ENCODE assay signal across 8 mouse cellular contexts in the genomic region with DNA sequence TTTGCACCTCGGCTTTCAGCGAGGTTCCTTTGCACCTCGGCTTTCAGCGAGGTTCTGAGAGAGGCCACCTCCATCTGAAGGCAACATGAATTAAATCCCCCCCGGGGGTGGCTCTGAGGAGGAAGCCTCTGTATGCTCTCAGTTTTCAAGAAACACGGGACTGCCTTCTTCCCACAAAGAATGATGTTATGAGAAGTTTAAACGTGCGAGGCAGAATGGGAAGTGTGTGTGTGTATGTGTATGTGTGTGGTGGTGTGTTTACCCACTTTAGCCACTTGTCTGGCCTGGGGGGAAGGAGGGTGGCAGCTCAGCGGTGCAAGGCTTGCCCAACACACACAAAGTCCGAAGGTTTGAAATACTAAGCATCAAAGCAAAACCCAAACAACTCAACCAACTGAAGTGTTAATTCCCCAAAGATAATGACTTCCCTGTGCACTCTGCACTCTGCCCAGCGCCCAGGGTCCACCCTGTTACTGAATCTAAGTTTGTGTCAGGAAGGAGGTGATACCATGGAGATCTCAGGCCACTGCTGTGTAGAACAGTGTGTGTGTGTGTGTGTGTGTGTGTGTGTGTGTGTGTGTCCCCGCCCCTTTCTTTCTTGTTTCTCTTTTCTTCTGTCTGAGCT. TPM values are rescaled to one million over a fixed set of nuclear protein-coding genes. Genes with fewer than 3 reads are reported as not detected.
A peak's percentile ranks its signal among the peaks of the same experiment; 100 is the strongest.
DNase-seq lines count a peak whose midpoint lies in the region; ATAC-seq and TF ChIP-seq lines count a peak whose summit lies in the region.

No protein-coding gene starts in this region.

- TF ChIP-seq CTCF in hindbrain, postnatal 0 days (IDR thresholded peaks at IDR 0.05; ENCODE audit: low read depth) = no peak

- peak overlapping the region; percentile 65 for H3K4me3 ChIP-seq in hindbrain, postnatal 0 days (ENCODE audit: low read length)
- 0 out of 2 replicates have a peak overlapping the region, but pooled peaks have one; percentile 51 for H3K4me3 ChIP-seq in lung, embryonic 15.5 days
- H3K4me3 ChIP-seq in stomach, embryonic 16.5 days (replicated peaks; ENCODE audit: low read length) = 0 out of 2 replicates have a peak overlapping the region, but pooled peaks have one; percentile 57

- H3K9me3 ChIP-seq in hindbrain, postnatal 0 days (ENCODE audit: low read length) = no peaks in the 10 kb centered on the region
- H3K9me3 ChIP-seq in lung, embryonic 15.5 days = no peaks in the 10 kb centered on the region
- H3K9me3 ChIP-seq in stomach, embryonic 16.5 days (replicated peaks; ENCODE audit: control insufficient read depth, low read length) = no peaks in the 10 kb centered on the region

- H3K36me3 ChIP-seq in hindbrain, postnatal 0 days (ENCODE audit: insufficient read depth, low read length) = no peaks in the 10 kb centered on the region
- H3K36me3 ChIP-seq in lung, embryonic 15.5 days = no peaks in the 10 kb centered on the region
- H3K36me3 ChIP-seq in stomach, embryonic 16.5 days (ENCODE audit: control insufficient read depth, insufficient read depth, low read length) = no peaks in the 10 kb centered on the region

- WGBS in hindbrain, postnatal 0 days = 37% methylated on average over 12 of the region's 12 CpGs
- WGBS in lung, embryonic 15.5 days = 22% methylated on average over 12 of the region's 12 CpGs
- WGBS in stomach, embryonic 16.5 days = 20% methylated on average over 12 of the region's 12 CpGs

- H3K27ac ChIP-seq in hindbrain, postnatal 0 days = peak overlapping the region; percentile 76; the same call in 1 of the 2 replicates
- H3K27ac ChIP-seq in lung, embryonic 15.5 days = 0 out of 2 replicates have a peak overlapping the region, but pooled peaks have one; percentile 26
- H3K27ac ChIP-seq in stomach, embryonic 16.5 days (ENCODE audit: low read length) = no peak overlapping the region

- peak overlapping the region; percentile 78; the same call in 1 of the 2 replicates for H3K9ac ChIP-seq in hindbrain, postnatal 0 days (replicated peaks; ENCODE audit: low read length)
- no peak overlapping the region for H3K9ac ChIP-seq in lung, embryonic 15.5 days
- H3K9ac ChIP-seq in stomach, embryonic 16.5 days (ENCODE audit: low read length) = no peak overlapping the region

- DNase-seq in spleen, postnatal 36 days (ENCODE audit: low spot score in 2 of 2) = peak; percentile 36 to 47
- no peak for DNase-seq in spleen, adult 18-20 months
- no peak for DNase-seq in hindbrain, postnatal 0 days (ENCODE audit: low spot score)
- no peak for DNase-seq in testis, postnatal 14 days (ENCODE audit: low spot score)
- no peak for DNase-seq in urinary bladder, adult 18-20 months (ENCODE audit: low spot score in 2 of 2)
- no peak for DNase-seq in heart, postnatal 4 days

- ATAC-seq in hindbrain, postnatal 0 days = no peak
- no peak for ATAC-seq in lung, embryonic 15.5 days (ENCODE audit: borderline replicate concordance, extremely low read depth, low FRiP score, low TSS enrichment)
- ATAC-seq in stomach, embryonic 16.5 days (ENCODE audit: insufficient read depth, low FRiP score) = no peak

- H3K27me3 ChIP-seq in hindbrain, postnatal 0 days (ENCODE audit: insufficient read depth, low read length) = no peaks in the 10 kb centered on the region
- no peaks in the 10 kb centered on the region; the same call in 1 of the 2 replicates for H3K27me3 ChIP-seq in lung, embryonic 15.5 days
- H3K27me3 ChIP-seq in stomach, embryonic 16.5 days (ENCODE audit: control insufficient read depth, insufficient read depth, low read length) = peaks cover 7% of the 10 kb centered on the region; the same call in 1 of the 2 replicates

- H3K4me2 ChIP-seq in hindbrain, postnatal 0 days (ENCODE audit: low read depth, low read length) = peak overlapping the region; percentile 98
- H3K4me2 ChIP-seq in lung, embryonic 15.5 days = peak overlapping the region; percentile 91
- H3K4me2 ChIP-seq in stomach, embryonic 16.5 days (ENCODE audit: low read depth, low read length) = peak overlapping the region; percentile 94

- peaks cover 21% of the 10 kb centered on the region for H3K4me1 ChIP-seq in hindbrain, postnatal 0 days (ENCODE audit: insufficient read depth, low read length)
- H3K4me1 ChIP-seq in lung, embryonic 15.5 days = peaks cover 27% of the 10 kb centered on the region
- H3K4me1 ChIP-seq in stomach, embryonic 16.5 days (ENCODE audit: control insufficient read depth, insufficient read depth, low read length) = peaks cover 19% of the 10 kb centered on the region

RNA-seq across cellular contexts. Expression of gene Cd83, which starts 1.7 kb away (rescaled TPM):
- 43.7 and 45.4 TPM in 2 replicates for total RNA-seq in hindbrain, postnatal 0 days (2014; rRNA removed)
- polyA plus RNA-seq in hindbrain, postnatal 0 days (2015; fragmentation: Nextera tagmentation; extraction: Ambion mirVana) = 38.5 and 38.6 TPM in 2 replicates
- polyA plus RNA-seq in lung, embryonic 15.5 days (2015; fragmentation: Nextera tagmentation; extraction: Ambion mirVana) = 12.9 and 15.1 TPM in 2 replicates
- 9.7 and 10.6 TPM in 2 replicates for polyA plus RNA-seq in stomach, embryonic 16.5 days (2015; fragmentation: Nextera tagmentation; extraction: Ambion mirVana)
- 1 to 10 TPM; 2.3 to 2.7 TPM for total RNA-seq in heart, postnatal 4 days (2021)

Comparison
In these comparisons a context has a peak if more than half of its experiments do, and no peak if none do; other contexts are left out.
1. DNase-seq: peak in spleen, postnatal 36 days (2 of 2); none in spleen, adult 18-20 months (0 of 2), hindbrain, postnatal 0 days (single experiment), testis, postnatal 14 days (single experiment), urinary bladder, adult 18-20 months (0 of 2) and heart, postnatal 4 days (single experiment).
2. Peak in every context shown above with its lines, with median percentiles within 50 percentile points of each other: H3K4me2 ChIP-seq and H3K4me3 ChIP-seq.